Mouse (Mus musculus) heart, postnatal 0 days (tissue): Measurements from ENCODE around the gene Pdcd1lg2. TPM values are rescaled to one million over a fixed set of nuclear protein-coding genes. Genes with fewer than 3 reads are reported as not detected.
A peak's percentile ranks its signal among the peaks of the same experiment; 100 is the strongest.

Source experiments
- ATAC-seq: fragments of 200-750 bp; cut with Nextera tagmentation; 2 replicates; pipeline ENCODE4 v1.8.0; 2017; ENCODE audit warnings: low read depth, moderate number of reproducible peaks, moderate library complexity; ENCODE audit not compliant: insufficient read depth
- DNase-seq: peaks from one replicate; pipeline ENCODE4 v3.0.0-alpha.2; 2016; ENCODE audit warnings: low spot score
- H3K27ac ChIP-seq: fragments of 300-500 bp; sonication (generic); 2 replicates; pipeline ENCODE4 v1.5.1; 2014; ENCODE audit warnings: low read depth, mild to moderate bottlenecking
- H3K27me3 ChIP-seq: fragments of 300-500 bp; sonication (generic); 2 replicates; pipeline ENCODE4 v1.6.1; 2014; ENCODE audit warnings: low read length, mixed read lengths; ENCODE audit not compliant: control insufficient read depth, insufficient read depth
- H3K36me3 ChIP-seq: fragments of 300-500 bp; sonication (generic); replicated peaks from 2 replicates; pipeline ENCODE4 v1.6.1; 2014; ENCODE audit warnings: low read length, mixed read lengths; ENCODE audit not compliant: control insufficient read depth, insufficient read depth
- H3K4me1 ChIP-seq: fragments of 300-500 bp; sonication (generic); 2 replicates; pipeline ENCODE4 v1.6.1; 2014; ENCODE audit warnings: antibody characterized with exemption; ENCODE audit not compliant: control insufficient read depth, insufficient read depth
- H3K4me2 ChIP-seq: fragments of 300-500 bp; sonication (generic); 2 replicates; pipeline ENCODE4 v1.6.1; 2014; ENCODE audit warnings: low read depth, mild to moderate bottlenecking, low read length, moderate library complexity
- H3K4me3 ChIP-seq: fragments of 300-500 bp; sonication (generic); 2 replicates; pipeline ENCODE4 v1.5.1; 2014; ENCODE audit warnings: low read depth, low read length
- H3K9ac ChIP-seq: fragments of 300-500 bp; sonication (generic); replicated peaks from 2 replicates; pipeline ENCODE4 v1.6.1; 2014; ENCODE audit warnings: low read depth, low read length, mixed read lengths
- H3K9me3 ChIP-seq: fragments of 300-500 bp; sonication (generic); replicated peaks from 2 replicates; pipeline ENCODE4 v1.6.1; 2016; ENCODE audit warnings: low read length; ENCODE audit not compliant: control insufficient read depth
- CTCF ChIP-seq: IDR thresholded peaks from 2 replicates; pipeline ENCODE4 v1.5.1; 2016; ENCODE audit warnings: antibody characterized with exemption, control low read depth, low read depth
- EP300 ChIP-seq: IDR thresholded peaks from 2 replicates; pipeline ENCODE4 v1.6.1; 2016; ENCODE audit warnings: antibody characterized with exemption, low read depth
- WGBS: fragments of 180-500 bp; shearing (Covaris S2); extraction: QIAGEN DNeasy Blood & Tissue Kit; methylation state at CpG from one replicate; pipeline ENCODE4 v1.1.7; 2014; 5-methylcytosine and 5-hydroxymethylcytosine counted together
- polyA plus RNA-seq: library from polyadenylated mRNA; unstranded; fragments of >200 nt; fragmentation: Nextera tagmentation; extraction: Ambion mirVana; gene quantifications from 2 replicates; pipeline ENCODE4 v1.2.1, GENCODE M21; 2015
- total RNA-seq: library from RNA; depleted of rRNA; stranded (reverse); fragments of >200 nt; gene quantifications from 2 replicates; pipeline ENCODE4 v1.2.3, GENCODE M21; 2014; ENCODE audit warnings: low replicate concordance

The Pdcd1lg2 gene
- total and polyA plus RNA-seq, 2 experiments from 2014 or later: not detected

- no peaks in the 10 kb centered on the region for H3K27me3 ChIP-seq
- ATAC-seq: no peak
- H3K9me3 ChIP-seq: no peaks in the 10 kb centered on the region
- no peak overlapping the region for H3K4me3 ChIP-seq
- peaks cover 6% of the 10 kb centered on the region; the same call in 1 of the 2 replicates for H3K4me1 ChIP-seq
- no peak for DNase-seq
- H3K4me2 ChIP-seq: no peak overlapping the region
- no peak overlapping the region for H3K9ac ChIP-seq
- no peaks in the 10 kb centered on the region for H3K36me3 ChIP-seq
- no peak overlapping the region for H3K27ac ChIP-seq
- WGBS: 27% methylated on average over 3 of the region's 3 CpGs
- TF ChIP-seq CTCF (no peak), EP300 (no peak)
Measured at GRCm38 (mm10) chr19:29365105-29365504, 45.6 kb upstream of the Pdcd1lg2 start.

GRCm38 (mm10) chr19:29366226-29366968, 44.3 kb upstream of the Pdcd1lg2 start:
- Histone ChIP-seq H3K27ac (peak overlapping the region; percentile 66), H3K36me3 (no peaks in the 10 kb centered on the region), H3K9me3 (no peaks in the 10 kb centered on the region), H3K4me3 (peak overlapping the region; percentile 71), H3K27me3 (no peaks in the 10 kb centered on the region), H3K4me1 (peaks cover under 1% of the 10 kb centered on the region; the same call in 1 of the 2 replicates), H3K4me2 (peak overlapping the region; percentile 89), H3K9ac (peak overlapping the region; percentile 51)
- ATAC-seq (no peak), DNase-seq (no peak)
- WGBS: 45% methylated on average over 20 of the region's 20 CpGs
- TF ChIP-seq EP300 (no peak), CTCF (no peak)

GRCm38 (mm10) chr19:29366969-29367622, 43.6 kb upstream of the Pdcd1lg2 start, which contains the start of the genes Plgrkt and Cd274:
Plgrkt (minus strand) TSS chr19:29367390.
Cd274 (plus strand) TSS chr19:29367455.
- no peaks in the 10 kb centered on the region for H3K36me3 ChIP-seq
- H3K9ac ChIP-seq: peak within 1 kb of the TSS; percentile 51
- peak within 1 kb of the TSS; percentile 89 for H3K4me2 ChIP-seq
- peak within 1 kb of the TSS; percentile 66 for H3K27ac ChIP-seq
- 1% methylated on average over 26 of the region's 26 CpGs for WGBS
- H3K4me3 ChIP-seq: peak within 1 kb of the TSS; percentile 71
- ATAC-seq (peak; percentile 77), DNase-seq (peak; percentile 80)
- H3K4me1 ChIP-seq: no peaks in the 10 kb centered on the region; the same call in 1 of the 2 replicates
- no peaks in the 10 kb centered on the region for H3K27me3 ChIP-seq
- TF ChIP-seq CTCF: no peak
- TF ChIP-seq EP300: no peak
- H3K9me3 ChIP-seq: no peaks in the 10 kb centered on the region

GRCm38 (mm10) chr19:29368041-29368440, 42.7 kb upstream of the Pdcd1lg2 start:
- ATAC-seq (no peak), DNase-seq (no peak)
- H3K4me2 ChIP-seq: no peak overlapping the region
- H3K9me3 ChIP-seq: no peaks in the 10 kb centered on the region
- no peak overlapping the region for H3K27ac ChIP-seq
- WGBS: 86% methylated on average over 2 of the region's 2 CpGs
- H3K27me3 ChIP-seq: no peaks in the 10 kb centered on the region
- no peak for TF ChIP-seq CTCF
- no peak for TF ChIP-seq EP300
- no peaks in the 10 kb centered on the region for H3K36me3 ChIP-seq
- no peak overlapping the region for H3K9ac ChIP-seq
- H3K4me3 ChIP-seq: no peak overlapping the region
- no peaks in the 10 kb centered on the region; the same call in 1 of the 2 replicates for H3K4me1 ChIP-seq

- TF ChIP-seq CTCF: no peak
- no peak for TF ChIP-seq EP300
- ATAC-seq: no peak
- 81% methylated on average over 3 of the region's 3 CpGs for WGBS
- no peaks in the 10 kb centered on the region for H3K27me3 ChIP-seq
- H3K4me1 ChIP-seq: no peaks in the 10 kb centered on the region; the same call in 1 of the 2 replicates
- no peak overlapping the region for H3K27ac ChIP-seq
- H3K4me2 ChIP-seq: no peak overlapping the region
- H3K9me3 ChIP-seq: no peaks in the 10 kb centered on the region
- H3K9ac ChIP-seq: no peak overlapping the region
- DNase-seq: no peak
- H3K36me3 ChIP-seq: no peaks in the 10 kb centered on the region
- H3K4me3 ChIP-seq: no peak overlapping the region
Measured at GRCm38 (mm10) chr19:29368671-29369309, 41.9 kb upstream of the Pdcd1lg2 start.
